Mouse (Mus musculus) midbrain, postnatal 0 days (tissue): ENCODE measurements at regions not wholly inside any gene's neighbourhood (a gene's known extent, or its start where the extent isn't known, plus 50 kb on each side); places are given as distances from the start of the nearest gene placed in this dataset.
A peak's percentile ranks its signal among the peaks of the same experiment; 100 is the strongest.
"Not testable (repeated sequence)": the region's sequence is repeated elsewhere in the genome, so short reads cannot be mapped to it uniquely, and the experiment has no call there.

Experiments
- ATAC-seq: fragments of 200-750 bp; cut with Nextera tagmentation; 2 replicates; pipeline ENCODE4 v1.8.0; 2017; ENCODE audit warnings: moderate number of reproducible peaks, mild to moderate bottlenecking, moderate TSS enrichment, moderate library complexity; ENCODE audit not compliant: low FRiP score
- DNase-seq: peaks from one replicate; pipeline ENCODE4 v3.0.0-alpha.2; 2015; ENCODE audit warnings: low spot score
- H3K27ac ChIP-seq: fragments of 300-500 bp; sonication (generic); 2 replicates; pipeline ENCODE4 v1.5.1; 2014; ENCODE audit warnings: low read depth, mild to moderate bottlenecking, low read length, mixed read lengths
- H3K27me3 ChIP-seq: fragments of 300-500 bp; sonication (generic); 2 replicates; pipeline ENCODE4 v1.6.1; 2014; ENCODE audit warnings: low read length, control low read depth, mixed read lengths; ENCODE audit not compliant: insufficient read depth
- H3K36me3 ChIP-seq: fragments of 300-500 bp; sonication (generic); 2 replicates; pipeline ENCODE4 v1.6.1; 2014; ENCODE audit warnings: low read length, control low read depth, mixed read lengths; ENCODE audit not compliant: insufficient read depth
- H3K4me1 ChIP-seq: fragments of 300-500 bp; sonication (generic); 2 replicates; pipeline ENCODE4 v1.6.1; 2014; ENCODE audit warnings: mild to moderate bottlenecking, control low read depth, antibody characterized with exemption, low read length, mixed read lengths; ENCODE audit not compliant: insufficient read depth
- H3K4me2 ChIP-seq: fragments of 300-500 bp; sonication (generic); 2 replicates; pipeline ENCODE4 v1.6.1; 2014; ENCODE audit warnings: low read depth, mild to moderate bottlenecking, low read length, mixed read lengths; ENCODE audit not compliant: poor library complexity, severe bottlenecking
- H3K4me3 ChIP-seq: fragments of 300-500 bp; sonication (generic); 2 replicates; pipeline ENCODE4 v1.5.1; 2014; ENCODE audit warnings: low read depth, mild to moderate bottlenecking, low read length, moderate library complexity
- H3K9ac ChIP-seq: fragments of 300-500 bp; sonication (generic); replicated peaks from 2 replicates; pipeline ENCODE4 v1.6.1; 2014; ENCODE audit warnings: mild to moderate bottlenecking, low read length, moderate library complexity, mixed read lengths; ENCODE audit not compliant: poor library complexity, severe bottlenecking
- H3K9me3 ChIP-seq: fragments of 300-500 bp; sonication (generic); 2 replicates; pipeline ENCODE4 v1.6.1; 2016; ENCODE audit warnings: low read length, control low read depth
- CTCF ChIP-seq: IDR thresholded peaks from 2 replicates; pipeline ENCODE4 v1.5.1; 2016; ENCODE audit warnings: antibody characterized with exemption, mild to moderate bottlenecking
- WGBS: fragments of 180-500 bp; shearing (Covaris S2); extraction: QIAGEN DNeasy Blood & Tissue Kit; methylation state at CpG from one replicate; pipeline ENCODE4 v1.1.7; 2014; 5-methylcytosine and 5-hydroxymethylcytosine counted together

DNA sequence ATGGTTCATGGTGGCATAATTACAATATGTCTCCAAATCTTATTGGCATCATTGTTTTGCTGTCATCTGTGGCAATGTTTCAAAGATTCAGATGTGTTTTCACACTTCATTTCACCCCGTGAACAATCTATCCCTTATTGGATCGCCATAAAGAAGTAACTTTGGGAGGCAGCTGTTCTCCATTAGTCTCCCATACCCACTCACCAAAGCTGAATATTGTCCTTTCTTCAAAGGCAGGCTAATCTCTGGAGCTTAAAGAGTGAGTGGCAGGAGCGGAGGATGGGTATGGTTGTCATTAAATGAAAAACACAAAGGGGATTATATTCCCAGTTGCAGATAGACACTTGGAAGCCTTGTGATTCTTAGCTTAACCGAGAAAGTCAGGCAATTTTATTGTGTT lies 2660.3 kb upstream of the Gm12353 start:
- Histone ChIP-seq H3K27me3 (no peaks in the 10 kb centered on the region), H3K9me3 (no peaks in the 10 kb centered on the region), H3K9ac (no peak overlapping the region), H3K36me3 (no peaks in the 10 kb centered on the region), H3K4me2 (no peak overlapping the region), H3K4me3 (no peak overlapping the region), H3K27ac (no peak overlapping the region), H3K4me1 (no peaks in the 10 kb centered on the region)
- 18% methylated on average over 4 of the region's 4 CpGs for WGBS
- no peak for DNase-seq
- no peak for TF ChIP-seq CTCF
- ATAC-seq, result no peak

DNA sequence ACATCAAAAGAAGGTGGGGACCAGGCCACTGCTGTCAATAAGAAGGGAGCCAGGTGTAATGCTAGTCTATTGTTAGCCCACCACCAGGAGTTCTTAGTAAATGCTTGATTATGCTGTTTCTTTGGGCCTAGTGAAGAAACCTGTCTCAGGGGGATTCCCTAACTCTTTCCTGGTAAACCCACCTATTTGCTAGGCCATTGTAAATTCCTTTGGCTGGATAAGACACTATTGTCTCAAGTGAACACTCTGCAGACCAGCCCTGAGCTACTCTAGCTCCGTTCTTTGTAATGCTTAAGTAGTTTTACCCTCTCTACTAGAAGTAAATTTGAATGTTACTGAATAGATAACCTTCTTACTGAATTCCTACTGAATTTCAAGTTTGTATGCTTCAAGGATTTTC lies 2650.7 kb upstream of the Gm12353 start:
- not testable (repeated sequence) for H3K4me1 ChIP-seq, DNase-seq, H3K9ac ChIP-seq, H3K27me3 ChIP-seq, H3K4me2 ChIP-seq, ATAC-seq, H3K4me3 ChIP-seq, H3K9me3 ChIP-seq, H3K36me3 ChIP-seq, H3K27ac ChIP-seq
- WGBS, result 43% methylated on average over 1 of the region's 1 CpGs

DNA sequence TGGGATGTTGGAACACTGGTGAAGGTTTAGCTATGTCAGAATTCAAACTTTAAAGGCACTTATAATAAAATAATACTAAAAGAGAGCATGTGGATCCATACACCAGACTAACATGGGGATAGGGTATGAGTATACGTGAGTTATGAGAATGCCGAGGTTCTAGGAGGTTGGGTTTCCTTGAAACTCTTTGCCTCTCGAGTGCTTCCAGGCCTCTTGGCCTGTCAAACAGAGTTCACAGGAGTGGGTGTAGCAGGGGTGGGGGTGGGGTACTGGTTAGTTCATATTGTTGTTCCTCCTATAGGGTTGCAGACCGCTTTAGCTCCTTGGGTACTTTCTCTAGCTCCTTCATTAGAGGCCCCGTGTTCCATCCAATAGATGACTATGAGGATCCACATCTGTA lies 2650.3 kb upstream of the Gm12353 start:
- H3K27me3 ChIP-seq, H3K27ac ChIP-seq, DNase-seq, H3K9me3 ChIP-seq, H3K4me3 ChIP-seq, H3K9ac ChIP-seq, H3K36me3 ChIP-seq, H3K4me2 ChIP-seq, ATAC-seq, H3K4me1 ChIP-seq: not testable (repeated sequence)
- 88% methylated on average over 5 of the region's 5 CpGs for WGBS

DNA sequence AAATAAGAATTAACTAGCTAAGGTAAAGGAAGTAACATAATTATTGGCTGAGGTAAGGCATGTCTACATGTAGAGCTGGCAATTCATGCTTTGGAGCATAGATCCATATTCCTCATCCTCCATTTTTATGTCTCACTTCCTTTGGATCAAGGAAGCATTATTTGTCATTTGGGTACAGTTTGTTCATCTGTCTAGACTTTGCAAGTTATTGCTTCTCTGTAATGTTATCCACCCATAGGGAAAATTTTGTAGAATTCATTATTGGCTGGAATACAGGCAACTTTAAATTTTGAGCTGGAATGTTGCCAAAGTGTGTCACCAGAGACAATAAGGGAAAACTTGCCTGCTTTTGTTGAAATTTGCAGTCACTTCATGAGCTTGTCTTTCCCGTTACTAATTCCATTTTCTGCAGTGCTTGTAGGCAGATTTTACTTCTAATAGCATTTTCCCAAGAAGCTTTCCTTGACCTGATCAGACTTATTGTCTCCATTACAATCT lies 2623.5 kb upstream of the Gm12353 start:
- no peaks in the 10 kb centered on the region for H3K36me3 ChIP-seq
- WGBS, result 41% methylated on average over 1 of the region's 1 CpGs
- H3K9ac ChIP-seq, result no peak overlapping the region
- peak; percentile 19 for DNase-seq
- ATAC-seq, result no peak
- no peak overlapping the region for H3K27ac ChIP-seq
- H3K4me2 ChIP-seq, result no peak overlapping the region
- no peaks in the 10 kb centered on the region for H3K9me3 ChIP-seq
- H3K4me1 ChIP-seq, result no peaks in the 10 kb centered on the region
- no peak for TF ChIP-seq CTCF
- no peak overlapping the region for H3K4me3 ChIP-seq
- H3K27me3 ChIP-seq, result no peaks in the 10 kb centered on the region

DNA sequence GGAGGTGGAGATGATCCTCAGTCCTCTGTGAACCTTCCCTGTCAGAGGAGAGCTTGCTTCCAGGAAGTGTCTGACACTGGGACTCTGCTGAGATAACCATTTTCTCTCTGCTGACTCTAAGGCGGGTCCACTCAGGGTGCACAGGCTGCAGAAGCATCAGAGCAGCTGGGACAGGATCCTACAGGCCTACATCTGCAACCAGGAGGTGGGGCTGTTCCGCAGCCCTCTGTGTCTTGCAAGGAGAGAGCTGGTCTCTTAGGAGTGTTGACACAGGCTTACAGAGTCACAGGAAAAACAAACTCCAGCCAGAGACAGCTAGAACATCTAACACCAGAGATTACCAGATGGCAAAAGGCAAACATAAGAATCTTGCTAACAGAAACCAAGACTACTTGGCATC lies 2578.6 kb upstream of the Gm12353 start:
- WGBS, result 39% methylated on average over 2 of the region's 2 CpGs
- Histone ChIP-seq H3K9ac (no peak overlapping the region), H3K36me3 (no peaks in the 10 kb centered on the region), H3K27ac (no peak overlapping the region), H3K4me3 (no peak overlapping the region), H3K4me1 (no peaks in the 10 kb centered on the region), H3K27me3 (no peaks in the 10 kb centered on the region), H3K9me3 (no peaks in the 10 kb centered on the region), H3K4me2 (no peak overlapping the region)
- peak; percentile 21; the same call in 1 of the 2 replicates for TF ChIP-seq CTCF
- ATAC-seq (no peak), DNase-seq (peak; percentile 10)
